Mouse (Mus musculus) embryonic facial prominence, embryonic 11.5 days (tissue): ENCODE measurements around the gene 2310039H08Rik. TPM values are rescaled to one million over a fixed set of nuclear protein-coding genes. Genes with fewer than 3 reads are reported as not detected.

Experiments
- ATAC-seq: fragments of 200-750 bp; cut with Nextera tagmentation; replicated peaks from 2 replicates; pipeline ENCODE4 v1.8.0; 2017; ENCODE audit warnings: low read depth; ENCODE audit not compliant: insufficient number of reproducible peaks, low FRiP score, low TSS enrichment
- DNase-seq: peaks from one replicate; pipeline ENCODE4 v3.0.0-alpha.2; 2015; ENCODE audit warnings: low spot score
- H3K27ac ChIP-seq: fragments of 300-500 bp; sonication (generic); replicated peaks from 2 replicates; pipeline ENCODE4 v1.5.1; 2014; ENCODE audit warnings: mild to moderate bottlenecking, low read depth, low read length, control low read depth
- H3K27me3 ChIP-seq: fragments of 300-500 bp; sonication (generic); 2 replicates; pipeline ENCODE4 v1.6.1; 2014; ENCODE audit warnings: mild to moderate bottlenecking, low read length, moderate library complexity, mixed read lengths; ENCODE audit not compliant: control insufficient read depth, insufficient read depth
- H3K36me3 ChIP-seq: fragments of 300-500 bp; sonication (generic); replicated peaks from 2 replicates; pipeline ENCODE4 v1.6.1; 2014; ENCODE audit warnings: low read depth, mild to moderate bottlenecking, low read length, moderate library complexity, mixed read lengths; ENCODE audit not compliant: control insufficient read depth, insufficient read depth
- H3K4me1 ChIP-seq: fragments of 300-500 bp; sonication (generic); 2 replicates; pipeline ENCODE4 v1.6.1; 2014; ENCODE audit warnings: low read length, mixed read lengths; ENCODE audit not compliant: control insufficient read depth, insufficient read depth
- H3K4me2 ChIP-seq: fragments of 300-500 bp; sonication (generic); 2 replicates; pipeline ENCODE4 v1.6.1; 2014; ENCODE audit warnings: low read depth, mild to moderate bottlenecking, control low read depth, low read length, moderate library complexity
- H3K4me3 ChIP-seq: fragments of 300-500 bp; sonication (generic); 2 replicates; pipeline ENCODE4 v1.5.1; 2014; ENCODE audit warnings: low read depth, low read length, control low read depth
- H3K9ac ChIP-seq: fragments of 300-500 bp; sonication (generic); replicated peaks from 2 replicates; pipeline ENCODE4 v1.6.1; 2014; ENCODE audit warnings: mild to moderate bottlenecking, control low read depth, low read length
- H3K9me3 ChIP-seq: fragments of 300-500 bp; sonication (generic); replicated peaks from 2 replicates; pipeline ENCODE4 v1.6.1; 2016; ENCODE audit warnings: mild to moderate bottlenecking, low read length, inconsistent platforms, mixed read lengths; ENCODE audit not compliant: control insufficient read depth
- WGBS: fragments of 180-500 bp; shearing (Covaris S2); extraction: QIAGEN DNeasy Blood & Tissue Kit; methylation state at CpG from one replicate; pipeline ENCODE4 v1.1.7; 2014; 5-methylcytosine and 5-hydroxymethylcytosine counted together
- polyA plus RNA-seq: library from polyadenylated mRNA; unstranded; fragments of >200 nt; fragmentation: Nextera tagmentation; extraction: Ambion mirVana; gene quantifications from 2 replicates; pipeline ENCODE4 v1.2.1, GENCODE M21; 2014

The 2310039H08Rik gene
- polyA plus RNA-seq, 1 experiment from 2014 or later, result 54.1 TPM

DNA sequence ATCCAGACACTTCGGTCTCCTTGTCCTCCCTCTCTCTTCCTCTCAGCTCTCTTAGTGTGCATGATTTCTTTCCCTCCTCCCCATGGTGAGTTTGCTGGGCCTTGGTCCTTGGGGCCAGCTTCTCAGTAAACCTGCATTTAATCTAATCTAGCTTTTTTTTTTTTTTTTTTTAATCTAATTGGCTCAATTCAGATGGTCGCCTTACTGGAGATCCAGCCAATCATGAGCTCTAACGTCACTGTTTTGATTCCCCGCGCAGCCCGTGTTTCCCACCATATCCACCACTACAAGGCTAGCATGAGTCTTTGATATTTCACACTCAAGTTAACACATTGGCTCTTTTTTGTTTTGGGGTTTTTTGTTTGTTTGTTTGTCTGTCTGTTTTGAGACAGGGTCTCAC is 42.1 kb downstream of the 2310039H08Rik start:
- H3K9ac ChIP-seq, result no peak overlapping the region
- no peak overlapping the region for H3K4me3 ChIP-seq
- no peaks in the 10 kb centered on the region for H3K9me3 ChIP-seq
- no peaks in the 10 kb centered on the region for H3K27me3 ChIP-seq
- no peak for ATAC-seq
- no peak overlapping the region for H3K27ac ChIP-seq
- no peak overlapping the region for H3K4me2 ChIP-seq
- H3K4me1 ChIP-seq, result no peaks in the 10 kb centered on the region
- H3K36me3 ChIP-seq, result no peaks in the 10 kb centered on the region; the same call in 1 of the 2 replicates
- DNase-seq, result no peak
- 87% methylated on average over 6 of the region's 6 CpGs for WGBS

DNA sequence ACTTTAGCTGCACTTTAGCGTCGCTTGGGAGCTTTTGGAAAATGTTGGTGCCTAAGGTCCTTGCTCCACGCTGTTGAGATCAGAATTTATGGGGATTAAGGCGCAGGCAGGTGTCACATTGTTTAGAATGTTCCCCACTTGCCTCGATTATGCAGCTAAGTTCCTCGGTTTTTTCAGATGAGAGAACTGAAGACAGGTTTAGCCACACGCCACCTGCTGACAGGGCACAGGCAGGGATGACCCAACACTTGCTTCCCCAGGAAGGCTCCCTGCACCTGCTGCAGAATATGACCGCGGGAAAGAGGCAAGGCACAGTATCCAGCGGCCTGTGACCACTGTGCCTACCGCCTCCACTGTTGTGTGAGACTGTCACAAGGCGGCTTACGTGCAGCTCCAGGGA is 43.9 kb downstream of the 2310039H08Rik start:
- ATAC-seq, result no peak
- Histone ChIP-seq H3K9me3 (no peaks in the 10 kb centered on the region), H3K4me3 (no peak overlapping the region)

DNA sequence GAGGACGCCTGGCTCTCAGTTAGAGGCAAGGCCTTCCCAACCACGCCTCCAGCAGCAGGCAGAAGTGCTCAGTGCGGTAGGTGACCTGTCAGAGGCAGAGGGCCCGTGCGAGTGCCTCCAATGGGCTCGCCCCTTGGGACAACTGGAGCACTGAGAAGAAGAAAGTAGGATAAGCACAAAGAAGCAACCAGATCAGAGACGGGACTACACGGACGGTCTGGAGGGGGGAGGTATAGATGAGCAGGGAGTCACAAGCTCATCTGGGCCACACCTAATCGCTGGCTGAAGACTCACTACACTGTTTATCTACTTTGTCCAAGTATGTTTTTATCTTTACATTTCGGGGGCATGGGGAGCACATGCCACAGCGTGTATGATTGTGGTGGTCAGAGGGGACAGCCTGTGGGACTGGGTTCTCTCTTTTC is 45.3 kb downstream of the 2310039H08Rik start:
- H3K36me3 ChIP-seq, result no peaks in the 10 kb centered on the region; the same call in 1 of the 2 replicates
- no peaks in the 10 kb centered on the region for H3K9me3 ChIP-seq
- 88% methylated on average over 12 of the region's 12 CpGs for WGBS
- H3K9ac ChIP-seq, result no peak overlapping the region
- no peaks in the 10 kb centered on the region for H3K4me1 ChIP-seq
- no peak overlapping the region for H3K4me3 ChIP-seq
- no peak overlapping the region for H3K27ac ChIP-seq
- ATAC-seq (no peak), DNase-seq (no peak)
- no peaks in the 10 kb centered on the region for H3K27me3 ChIP-seq
- no peak overlapping the region for H3K4me2 ChIP-seq

More for the DNA sequence above, 43.9 kb downstream of the 2310039H08Rik start:
- no peaks in the 10 kb centered on the region; the same call in 1 of the 2 replicates for H3K36me3 ChIP-seq
- H3K27ac ChIP-seq, result no peak overlapping the region
- WGBS, result 80% methylated on average over 13 of the region's 13 CpGs
- DNase-seq, result no peak
- no peaks in the 10 kb centered on the region for H3K4me1 ChIP-seq
- H3K4me2 ChIP-seq, result no peak overlapping the region
- H3K27me3 ChIP-seq, result no peaks in the 10 kb centered on the region
- no peak overlapping the region for H3K9ac ChIP-seq

DNA sequence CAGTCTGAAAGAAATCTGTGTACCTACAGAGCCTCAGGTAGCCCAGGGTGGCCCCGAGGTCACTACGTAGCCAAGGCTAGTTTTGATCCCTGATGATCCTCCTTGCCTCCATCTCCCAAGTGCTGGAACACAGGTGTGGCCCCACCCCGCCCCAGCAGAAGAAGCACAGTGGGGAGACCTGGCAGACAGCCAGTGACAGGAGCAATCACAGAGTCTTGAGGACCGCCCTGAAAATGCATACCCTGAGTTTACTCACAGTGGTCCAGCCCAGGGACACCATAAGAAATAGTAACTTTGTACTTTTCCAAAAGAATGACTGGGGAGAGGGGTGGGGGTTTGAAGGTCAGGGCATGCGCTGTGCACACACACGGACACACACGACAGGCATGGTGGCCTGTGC is 48.2 kb downstream of the 2310039H08Rik start:
- Histone ChIP-seq H3K4me2 (no peak overlapping the region), H3K9ac (no peak overlapping the region), H3K27ac (no peak overlapping the region), H3K36me3 (no peaks in the 10 kb centered on the region; the same call in 1 of the 2 replicates), H3K27me3 (no peaks in the 10 kb centered on the region), H3K4me3 (no peak overlapping the region), H3K4me1 (no peaks in the 10 kb centered on the region), H3K9me3 (no peaks in the 10 kb centered on the region)
- WGBS, result 95% methylated on average over 7 of the region's 7 CpGs
- no peak for DNase-seq
- no peak for ATAC-seq

Other genes starting within 250 kb of the 2310039H08Rik start
- 3.5 and 3.7 TPM in 2 replicates for gene Cul9, start 226.2 kb upstream of the 2310039H08Rik start, polyA plus RNA-seq
- 6.4 and 11.1 TPM in 2 replicates for gene Srf, start 216.5 kb upstream of the 2310039H08Rik start, polyA plus RNA-seq
- 25.7 and 34.5 TPM in 2 replicates for gene Ptk7, start 143.1 kb upstream of the 2310039H08Rik start, polyA plus RNA-seq
- 17.7 and 22.5 TPM in 2 replicates for gene Klc4, start 126.6 kb upstream of the 2310039H08Rik start, polyA plus RNA-seq
- 114 and 117 TPM in 2 replicates for gene Mrpl2, start 126.4 kb upstream of the 2310039H08Rik start, polyA plus RNA-seq
- 27.9 and 28.1 TPM in 2 replicates for gene Cul7, start 122.3 kb upstream of the 2310039H08Rik start, polyA plus RNA-seq
- gene Rrp36, start 98.3 kb upstream of the 2310039H08Rik start, polyA plus RNA-seq, result 54.0 and 61.6 TPM in 2 replicates
- gene Mea1, start 93.8 kb upstream of the 2310039H08Rik start, polyA plus RNA-seq, result 165 and 186 TPM in 2 replicates
- 117 and 121 TPM in 2 replicates for gene Klhdc3, start 91.7 kb upstream of the 2310039H08Rik start, polyA plus RNA-seq
- 111 and 115 TPM in 2 replicates for gene Ppp2r5d, start 67.5 kb upstream of the 2310039H08Rik start, polyA plus RNA-seq
- gene Pex6, start 61.2 kb upstream of the 2310039H08Rik start, polyA plus RNA-seq, result 13.9 and 17.4 TPM in 2 replicates
- 0.35 and 0.62 TPM in 2 replicates for gene Gnmt, start 43.5 kb upstream of the 2310039H08Rik start, polyA plus RNA-seq
- gene Cnpy3, start 20.4 kb upstream of the 2310039H08Rik start, polyA plus RNA-seq, result 52.2 and 55.1 TPM in 2 replicates
- gene Ptcra, start 8.9 kb upstream of the 2310039H08Rik start, polyA plus RNA-seq, result 0.32 and 0.49 TPM in 2 replicates
- 198 and 207 TPM in 2 replicates for gene Rpl7l1, start 10.0 kb downstream of the 2310039H08Rik start, polyA plus RNA-seq
- 4.7 TPM in 2 replicates for gene Bicral, start 85.8 kb downstream of the 2310039H08Rik start, polyA plus RNA-seq
- 73.7 and 78.8 TPM in 2 replicates for gene Tbcc, start 118.0 kb downstream of the 2310039H08Rik start, polyA plus RNA-seq
- not detected in 2 replicates for gene Prph2, start 137.8 kb downstream of the 2310039H08Rik start, polyA plus RNA-seq
- 15.0 and 16.1 TPM in 2 replicates for gene Ubr2, start 237.9 kb downstream of the 2310039H08Rik start, polyA plus RNA-seq